Mouse (Mus musculus): ENCODE measurements at regions not wholly inside any gene's neighbourhood (a gene's known extent, or its start where the extent isn't known, plus 50 kb on each side); places are given as distances from the start of the nearest gene placed in this dataset.

DNA sequence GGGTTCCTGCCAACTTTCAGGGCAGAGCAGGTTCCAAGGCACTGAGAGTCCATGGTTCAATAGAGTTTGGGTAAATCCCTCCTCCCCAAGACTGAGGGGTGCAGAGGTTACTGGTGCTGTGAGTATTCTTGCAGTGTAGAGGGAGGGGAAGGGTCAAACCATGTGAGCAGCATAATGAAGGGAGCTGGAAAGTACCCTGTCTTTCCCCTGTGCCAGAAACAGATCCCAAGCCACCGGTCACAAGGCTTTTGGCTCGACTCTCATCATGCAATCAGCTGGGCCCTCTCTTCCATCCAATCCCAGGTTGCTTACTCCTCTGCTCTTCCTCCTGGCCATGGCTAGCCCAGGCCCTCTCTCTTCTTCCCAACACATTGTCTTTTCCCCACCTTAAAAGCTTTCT lies 182.8 kb upstream of the Rybp start:
- H3K4me2 ChIP-seq (ENCODE audit: low read depth, low read length, severe bottlenecking): no peak overlapping the region
- no peak overlapping the region for H3K27ac ChIP-seq (ENCODE audit: low read depth, low read length)
- H3K4me1 ChIP-seq (replicated peaks; ENCODE audit: control insufficient read depth, insufficient read depth, low read length): no peaks in the 10 kb centered on the region
- H3K27me3 ChIP-seq (ENCODE audit: control insufficient read depth, insufficient read depth, low read length): no peaks in the 10 kb centered on the region
- H3K9me3 ChIP-seq (ENCODE audit: control insufficient read depth, low read length): no peaks in the 10 kb centered on the region; the same call in 1 of the 2 replicates
- no peak overlapping the region for H3K4me3 ChIP-seq (ENCODE audit: low read depth, low read length)
- H3K9ac ChIP-seq (ENCODE audit: low read length): no peak overlapping the region
- H3K36me3 ChIP-seq (ENCODE audit: control insufficient read depth, insufficient read depth, low read length): no peaks in the 10 kb centered on the region
- 81% methylated on average over 2 of the region's 2 CpGs for WGBS
- DNase-seq (ENCODE audit: low spot score) (no peak), ATAC-seq (replicated peaks; ENCODE audit: low FRiP score) (no peak)

GRCm38 (mm10) chr6:100462757-100463156 lies 175.5 kb upstream of the Rybp start:
- H3K27ac ChIP-seq (ENCODE audit: low read depth, low read length): no peak overlapping the region

DNA sequence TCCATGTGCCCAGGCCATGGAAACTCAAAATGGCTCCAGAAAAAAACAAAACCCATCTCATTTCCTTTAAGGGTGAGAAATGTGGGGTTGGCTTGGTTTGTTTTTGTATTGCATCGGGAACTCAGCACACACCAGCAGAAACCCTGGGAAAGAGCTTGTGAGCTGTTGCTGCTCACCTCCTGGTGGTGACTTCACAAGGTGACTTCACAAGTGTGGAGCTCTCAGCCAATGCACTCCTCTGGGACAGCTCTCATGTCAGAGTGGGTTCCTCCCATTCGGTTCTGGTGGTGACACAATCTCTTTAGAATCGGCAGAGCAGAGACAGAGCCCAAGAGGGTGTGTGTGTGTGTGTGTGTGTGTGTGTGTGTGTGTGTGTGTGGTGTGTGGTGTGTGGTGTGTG lies 166.1 kb upstream of the Rybp start:
- Histone ChIP-seq H3K4me2 (ENCODE audit: low read depth, low read length, severe bottlenecking) (no peak overlapping the region), H3K9me3 (ENCODE audit: control insufficient read depth, low read length) (no peaks in the 10 kb centered on the region), H3K27me3 (ENCODE audit: control insufficient read depth, insufficient read depth, low read length) (no peaks in the 10 kb centered on the region), H3K9ac (ENCODE audit: low read length) (no peak overlapping the region), H3K36me3 (ENCODE audit: control insufficient read depth, insufficient read depth, low read length) (no peaks in the 10 kb centered on the region), H3K4me3 (ENCODE audit: low read depth, low read length) (no peak overlapping the region), H3K27ac (ENCODE audit: low read depth, low read length) (no peak overlapping the region), H3K4me1 (replicated peaks; ENCODE audit: control insufficient read depth, insufficient read depth, low read length) (no peaks in the 10 kb centered on the region; the same call in 1 of the 2 replicates)
- DNase-seq (ENCODE audit: low spot score) (no peak), ATAC-seq (replicated peaks; ENCODE audit: low FRiP score) (no peak)
- WGBS: 86% methylated on average over 3 of the region's 3 CpGs

More at GRCm38 (mm10) chr6:100462757-100463156, 175.5 kb upstream of the Rybp start:
- Histone ChIP-seq H3K4me2 (ENCODE audit: low read depth, low read length, severe bottlenecking) (no peak overlapping the region), H3K9me3 (ENCODE audit: control insufficient read depth, low read length) (no peaks in the 10 kb centered on the region; the same call in 1 of the 2 replicates), H3K9ac (ENCODE audit: low read length) (no peak overlapping the region), H3K4me1 (replicated peaks; ENCODE audit: control insufficient read depth, insufficient read depth, low read length) (no peaks in the 10 kb centered on the region), H3K27me3 (ENCODE audit: control insufficient read depth, insufficient read depth, low read length) (no peaks in the 10 kb centered on the region), H3K36me3 (ENCODE audit: control insufficient read depth, insufficient read depth, low read length) (no peaks in the 10 kb centered on the region), H3K4me3 (ENCODE audit: low read depth, low read length) (no peak overlapping the region)
- ATAC-seq (replicated peaks; ENCODE audit: low FRiP score) (no peak), DNase-seq (ENCODE audit: low spot score) (no peak)
- WGBS: 81% methylated on average over 2 of the region's 2 CpGs

GRCm38 (mm10) chr6:100452097-100453002 lies 165.1 kb upstream of the Rybp start:
- no peak overlapping the region for H3K9ac ChIP-seq (ENCODE audit: low read length)
- no peaks in the 10 kb centered on the region for H3K9me3 ChIP-seq (ENCODE audit: control insufficient read depth, low read length)
- DNase-seq (ENCODE audit: low spot score) (no peak), ATAC-seq (replicated peaks; ENCODE audit: low FRiP score) (no peak)
- no peaks in the 10 kb centered on the region for H3K36me3 ChIP-seq (ENCODE audit: control insufficient read depth, insufficient read depth, low read length)
- H3K4me2 ChIP-seq (ENCODE audit: low read depth, low read length, severe bottlenecking): no peak overlapping the region
- H3K27me3 ChIP-seq (ENCODE audit: control insufficient read depth, insufficient read depth, low read length): no peaks in the 10 kb centered on the region
- WGBS: 45% methylated on average over 8 of the region's 9 CpGs
- H3K4me3 ChIP-seq (ENCODE audit: low read depth, low read length): no peak overlapping the region
- no peaks in the 10 kb centered on the region; the same call in 1 of the 2 replicates for H3K4me1 ChIP-seq (replicated peaks; ENCODE audit: control insufficient read depth, insufficient read depth, low read length)
- no peak overlapping the region for H3K27ac ChIP-seq (ENCODE audit: low read depth, low read length)

GRCm38 (mm10) chr6:100450108-100450507 lies 162.8 kb upstream of the Rybp start:
- Histone ChIP-seq H3K4me1 (replicated peaks; ENCODE audit: control insufficient read depth, insufficient read depth, low read length) (no peaks in the 10 kb centered on the region; the same call in 1 of the 2 replicates), H3K9ac (ENCODE audit: low read length) (no peak overlapping the region), H3K36me3 (ENCODE audit: control insufficient read depth, insufficient read depth, low read length) (no peaks in the 10 kb centered on the region), H3K4me3 (ENCODE audit: low read depth, low read length) (no peak overlapping the region), H3K27me3 (ENCODE audit: control insufficient read depth, insufficient read depth, low read length) (no peaks in the 10 kb centered on the region), H3K4me2 (ENCODE audit: low read depth, low read length, severe bottlenecking) (no peak overlapping the region), H3K27ac (ENCODE audit: low read depth, low read length) (no peak overlapping the region), H3K9me3 (ENCODE audit: control insufficient read depth, low read length) (no peaks in the 10 kb centered on the region)
- no peak for DNase-seq (ENCODE audit: low spot score)
- ATAC-seq (replicated peaks; ENCODE audit: low FRiP score): no peak
- whole genome bisulfite sequencing: 95% methylated on average over 6 of the region's 6 CpGs

DNA sequence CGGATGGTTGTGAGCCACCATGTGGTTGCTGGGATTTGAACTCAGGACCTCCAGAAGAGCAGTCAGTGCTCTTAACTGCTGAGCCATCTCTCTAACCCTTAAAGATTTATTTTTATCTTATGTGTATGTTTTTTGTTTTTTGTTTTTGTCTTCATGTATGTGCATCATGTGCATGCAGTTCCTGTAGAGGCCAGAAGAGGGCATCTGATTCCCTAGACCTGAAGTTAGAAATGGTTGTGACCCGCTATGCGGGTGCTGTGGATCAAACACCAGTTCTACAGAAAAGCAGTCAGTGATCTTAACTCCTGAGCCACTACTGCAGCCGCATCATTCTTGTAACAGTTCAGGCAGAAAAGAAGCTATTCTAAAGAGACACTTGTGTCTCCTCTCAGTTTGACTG lies 161.8 kb upstream of the Rybp start:
- no peaks in the 10 kb centered on the region for H3K27me3 ChIP-seq (ENCODE audit: control insufficient read depth, insufficient read depth, low read length)

GRCm38 (mm10) chr6:100447211-100447610 lies 159.9 kb upstream of the Rybp start:
- Histone ChIP-seq H3K9me3 (ENCODE audit: control insufficient read depth, low read length) (no peaks in the 10 kb centered on the region), H3K27ac (ENCODE audit: low read depth, low read length) (no peak overlapping the region), H3K27me3 (ENCODE audit: control insufficient read depth, insufficient read depth, low read length) (no peaks in the 10 kb centered on the region), H3K4me3 (ENCODE audit: low read depth, low read length) (no peak overlapping the region), H3K4me2 (ENCODE audit: low read depth, low read length, severe bottlenecking) (no peak overlapping the region), H3K36me3 (ENCODE audit: control insufficient read depth, insufficient read depth, low read length) (no peaks in the 10 kb centered on the region), H3K9ac (ENCODE audit: low read length) (no peak overlapping the region), H3K4me1 (replicated peaks; ENCODE audit: control insufficient read depth, insufficient read depth, low read length) (no peaks in the 10 kb centered on the region; the same call in 1 of the 2 replicates)
- WGBS: 18% methylated on average over 1 of the region's 1 CpGs
- ATAC-seq (replicated peaks; ENCODE audit: low FRiP score): no peak
- DNase-seq (ENCODE audit: low spot score): no peak

More for the DNA sequence above, 161.8 kb upstream of the Rybp start:
- Histone ChIP-seq H3K36me3 (ENCODE audit: control insufficient read depth, insufficient read depth, low read length) (no peaks in the 10 kb centered on the region), H3K27ac (ENCODE audit: low read depth, low read length) (no peak overlapping the region), H3K9ac (ENCODE audit: low read length) (no peak overlapping the region), H3K4me2 (ENCODE audit: low read depth, low read length, severe bottlenecking) (no peak overlapping the region), H3K4me1 (replicated peaks; ENCODE audit: control insufficient read depth, insufficient read depth, low read length) (no peaks in the 10 kb centered on the region; the same call in 1 of the 2 replicates), H3K9me3 (ENCODE audit: control insufficient read depth, low read length) (no peaks in the 10 kb centered on the region), H3K4me3 (ENCODE audit: low read depth, low read length) (no peak overlapping the region)
- no peak for DNase-seq (ENCODE audit: low spot score)
- ATAC-seq (replicated peaks; ENCODE audit: low FRiP score): no peak
- WGBS: 90% methylated on average over 4 of the region's 4 CpGs

DNA sequence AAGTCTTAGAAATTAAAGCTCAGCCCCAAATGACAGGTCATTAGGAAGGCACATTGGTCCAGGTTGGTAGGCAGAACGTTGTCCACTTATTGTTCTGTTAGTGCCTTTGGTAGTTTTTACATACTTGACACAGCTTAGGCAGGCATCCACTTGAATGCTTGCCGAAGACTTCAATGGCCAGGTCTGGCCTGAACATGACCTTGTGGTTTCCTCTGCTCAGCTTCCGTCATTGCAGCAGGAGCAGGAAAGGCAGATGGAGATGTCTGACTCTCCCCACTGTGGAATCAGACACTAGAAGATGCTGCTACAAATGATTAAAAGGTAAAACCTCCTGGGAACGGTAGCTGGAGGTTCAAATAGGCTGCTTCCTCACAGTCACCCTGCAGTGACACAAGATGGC lies 159.5 kb upstream of the Rybp start:
- no peak overlapping the region for H3K4me3 ChIP-seq (ENCODE audit: low read depth, low read length)
- H3K4me2 ChIP-seq (ENCODE audit: low read depth, low read length, severe bottlenecking): no peak overlapping the region
- H3K27me3 ChIP-seq (ENCODE audit: control insufficient read depth, insufficient read depth, low read length): no peaks in the 10 kb centered on the region
- no peak for ATAC-seq (replicated peaks; ENCODE audit: low FRiP score)
- H3K9me3 ChIP-seq (ENCODE audit: control insufficient read depth, low read length): no peaks in the 10 kb centered on the region
- no peak overlapping the region for H3K27ac ChIP-seq (ENCODE audit: low read depth, low read length)
- WGBS: 80% methylated on average over 4 of the region's 4 CpGs
- no peak overlapping the region for H3K9ac ChIP-seq (ENCODE audit: low read length)
- DNase-seq (ENCODE audit: low spot score): no peak
- no peaks in the 10 kb centered on the region for H3K36me3 ChIP-seq (ENCODE audit: control insufficient read depth, insufficient read depth, low read length)
- H3K4me1 ChIP-seq (replicated peaks; ENCODE audit: control insufficient read depth, insufficient read depth, low read length): no peaks in the 10 kb centered on the region

Data from forebrain, embryonic 11.5 days (tissue).